ENCODE assay signal across 18 mouse cellular contexts in the genomic region with DNA sequence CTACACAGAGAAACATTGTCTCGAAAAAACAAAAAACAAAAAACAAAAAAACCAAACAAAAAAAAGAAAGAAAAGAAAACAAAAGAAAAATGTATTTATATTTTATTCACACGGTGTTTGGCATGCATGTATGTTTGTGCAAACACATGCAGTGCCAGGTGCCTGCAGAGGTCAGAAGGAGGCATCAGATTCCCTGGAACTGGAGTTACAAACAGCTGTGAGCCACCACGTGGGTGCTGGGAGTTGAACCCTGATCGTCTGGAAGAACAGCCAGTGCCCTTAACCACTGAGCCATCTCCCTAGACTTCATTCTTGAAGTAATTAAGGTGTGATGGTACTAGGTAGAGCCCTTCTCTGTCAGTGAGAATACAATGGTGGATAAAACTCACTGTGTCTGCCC. TPM values are rescaled to one million over a fixed set of nuclear protein-coding genes. Genes with fewer than 3 reads are reported as not detected.
DNase-seq lines count a peak whose midpoint lies in the region; ATAC-seq and TF ChIP-seq lines count a peak whose summit lies in the region.
"Had no signal": no experiment of that assay in that cellular context is flagged by ENCODE, and none has a peak within 500 bp of the region (broad histone marks: within the 10 kb centered on the region; RNA-seq: fewer than 3 reads in every experiment).

No protein-coding gene starts in this region.

- 55% methylated on average over 4 of the region's 4 CpGs for WGBS in liver, postnatal 0 days (ENCODE audit: insufficient replicate concordance)

- H3K9ac ChIP-seq in liver, postnatal 0 days (replicated peaks): no peak overlapping the region
- H3K9ac ChIP-seq: embryonic facial prominence, embryonic 13.5 days; forebrain, embryonic 12.5 days; hindbrain, embryonic 12.5 days had no signal

- no peaks in the 10 kb centered on the region for H3K27me3 ChIP-seq in liver, postnatal 0 days (ENCODE audit: insufficient read depth, low read length)
- H3K27me3 ChIP-seq: embryonic facial prominence, embryonic 13.5 days; forebrain, embryonic 12.5 days; hindbrain, embryonic 12.5 days had no signal

- no peaks in the 10 kb centered on the region for H3K9me3 ChIP-seq in liver, postnatal 0 days (ENCODE audit: low read length)
- H3K9me3 ChIP-seq: embryonic facial prominence, embryonic 13.5 days; forebrain, embryonic 12.5 days; heart, embryonic 10.5 days; hindbrain, embryonic 12.5 days had no signal

- TF ChIP-seq EP300 in liver, postnatal 0 days (IDR thresholded peaks at IDR 0.05; ENCODE audit: low read depth): no peak

- ATAC-seq in liver, postnatal 0 days: no peak
- ATAC-seq: forebrain, embryonic 16.5 days; hindbrain, embryonic 16.5 days had no signal

- H3K27ac ChIP-seq in liver, postnatal 0 days (ENCODE audit: low read depth): 0 out of 2 replicates have a peak overlapping the region, but pooled peaks have one; percentile 12
- peak overlapping the region; percentile 11; the same call in 1 of the 2 replicates for H3K27ac ChIP-seq in brown adipose tissue, adult 24 weeks (replicated peaks; ENCODE audit: low read depth, low read length)
- H3K27ac ChIP-seq: embryonic facial prominence, embryonic 13.5 days; forebrain, embryonic 12.5 days; heart, embryonic 10.5 days; hindbrain, embryonic 12.5 days had no signal

- H3K4me2 ChIP-seq in liver, postnatal 0 days (ENCODE audit: low read depth, low read length): no peak overlapping the region
- H3K4me2 ChIP-seq: embryonic facial prominence, embryonic 13.5 days; forebrain, embryonic 12.5 days; hindbrain, embryonic 12.5 days had no signal

- H3K36me3 ChIP-seq in liver, postnatal 0 days (replicated peaks; ENCODE audit: insufficient read depth, low read length): no peaks in the 10 kb centered on the region
- H3K36me3 ChIP-seq: embryonic facial prominence, embryonic 13.5 days; forebrain, embryonic 12.5 days; heart, embryonic 10.5 days; hindbrain, embryonic 12.5 days had no signal

- DNase-seq in kidney, adult 9 months: peak; percentile 34
- DNase-seq in kidney, postnatal 14 days: no peak
- no peak for DNase-seq in liver, postnatal 0 days
- no peak for DNase-seq in liver
- DNase-seq in left cerebral cortex, adult 9 months (ENCODE audit: low spot score in 2 of 2): no peak
- DNase-seq: adrenal gland, postnatal 10 days; cerebellum, adult 11-12 months; cerebellum, adult 9-10 months; gastrocnemius, postnatal 14 days; heart, postnatal 10 days; heart, postnatal 4 days had no signal

- H3K4me3 ChIP-seq in liver, postnatal 0 days (ENCODE audit: low read depth, low read length): no peak overlapping the region
- no peak overlapping the region for H3K4me3 ChIP-seq in brown adipose tissue, adult 24 weeks (ENCODE audit: insufficient read depth, low read depth, low read length)
- H3K4me3 ChIP-seq: embryonic facial prominence, embryonic 13.5 days; forebrain, embryonic 12.5 days; heart, embryonic 10.5 days; hindbrain, embryonic 12.5 days had no signal

- TF ChIP-seq CTCF in liver, postnatal 0 days (IDR thresholded peaks at IDR 0.05; ENCODE audit: low read depth): no peak

- H3K4me1 ChIP-seq in liver, postnatal 0 days (ENCODE audit: insufficient read depth): peaks cover 15% of the 10 kb centered on the region
- peaks cover 51% of the 10 kb centered on the region for H3K4me1 ChIP-seq in brown adipose tissue, adult 24 weeks (ENCODE audit: control insufficient read depth, insufficient read depth, insufficient read length, low read length)

RNA-seq across cellular contexts. Expression of a gene that starts 56.4 kb away (rescaled TPM):
- 17.4 and 17.8 TPM in 2 replicates for polyA plus RNA-seq in liver, postnatal 0 days (2015; fragmentation: Nextera tagmentation; extraction: Ambion mirVana)
- polyA plus RNA-seq in brown adipose tissue, adult 24 weeks (2012; ENCODE audit: insufficient read depth, insufficient read length, missing spikeins): 22.7 and 28.8 TPM in 2 replicates

RNA-seq across cellular contexts. Expression of a gene that starts 57.0 kb away (rescaled TPM):
- polyA plus RNA-seq in liver, postnatal 0 days (2015; fragmentation: Nextera tagmentation; extraction: Ambion mirVana): 2.3 and 3.0 TPM in 2 replicates
- 14.0 and 18.0 TPM in 2 replicates for polyA plus RNA-seq in brown adipose tissue, adult 24 weeks (2012; ENCODE audit: insufficient read depth, insufficient read length, missing spikeins)
